Mouse (Mus musculus) limb, embryonic 10.5 days (tissue): ENCODE measurements around the gene Fry. TPM values are rescaled to one million over a fixed set of nuclear protein-coding genes. Genes with fewer than 3 reads are reported as not detected.

Source experiments
- DNase-seq: peaks from one replicate; pipeline ENCODE4 v3.0.0-alpha.2; 2017; ENCODE audit warnings: low spot score
- H3K27ac ChIP-seq: fragments of 300-500 bp; sonication (generic); 2 replicates; pipeline ENCODE4 v1.5.1; 2016; ENCODE audit warnings: mild to moderate bottlenecking
- H3K27me3 ChIP-seq: fragments of 300-500 bp; sonication (generic); 2 replicates; pipeline ENCODE4 v1.6.1; 2016; ENCODE audit warnings: low read depth, mild to moderate bottlenecking; ENCODE audit not compliant: poor library complexity, severe bottlenecking
- H3K36me3 ChIP-seq: fragments of 300-500 bp; sonication (generic); 2 replicates; pipeline ENCODE4 v1.6.1; 2016; ENCODE audit warnings: mild to moderate bottlenecking, moderate library complexity
- H3K4me1 ChIP-seq: fragments of 300-500 bp; sonication (generic); 2 replicates; pipeline ENCODE4 v1.6.1; 2016
- H3K4me3 ChIP-seq: fragments of 300-500 bp; sonication (generic); 2 replicates; pipeline ENCODE4 v1.5.1; 2016; ENCODE audit warnings: mild to moderate bottlenecking, moderate library complexity
- H3K9me3 ChIP-seq: fragments of 300-500 bp; sonication (generic); replicated peaks from 2 replicates; pipeline ENCODE4 v1.6.1; 2016; ENCODE audit warnings: mild to moderate bottlenecking
- WGBS: fragments of 180-500 bp; shearing (Covaris S2); methylation state at CpG from one replicate; pipeline ENCODE4 v1.1.7; 2016; 5-methylcytosine and 5-hydroxymethylcytosine counted together
- polyA plus RNA-seq: library from polyadenylated mRNA; unstranded; fragments of >200 nt; fragmentation: Nextera tagmentation; extraction: Ambion mirVana; gene quantifications from 2 replicates; pipeline ENCODE4 v1.2.1, GENCODE M21; 2016

Fry gene
- polyA plus RNA-seq, 1 experiment from 2014 or later = 3.2 TPM

DNA sequence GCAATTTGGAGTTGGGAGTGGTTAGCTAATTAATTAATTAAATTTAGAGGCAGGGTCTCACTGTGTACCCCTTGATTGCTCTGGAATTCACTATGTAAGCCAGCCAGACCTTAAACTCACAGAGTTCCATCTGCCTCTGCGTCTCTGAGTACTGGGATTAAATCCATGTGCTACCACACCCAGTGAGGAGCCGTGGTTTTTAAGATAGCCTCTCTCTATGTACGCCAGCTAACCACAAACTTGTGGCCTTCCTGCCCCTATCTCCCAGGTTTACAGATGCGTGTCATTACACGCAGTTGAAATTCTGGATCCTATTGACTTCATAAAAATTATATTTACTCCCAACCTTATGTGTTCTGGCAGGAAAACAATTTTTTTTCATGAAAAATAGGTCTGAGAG lies 43.5 kb downstream of the Fry start:
- no peaks in the 10 kb centered on the region for H3K27me3 ChIP-seq
- no peaks in the 10 kb centered on the region for H3K36me3 ChIP-seq
- WGBS = 86% methylated on average over 5 of the region's 5 CpGs
- H3K4me3 ChIP-seq = no peak overlapping the region
- H3K27ac ChIP-seq = no peak overlapping the region
- H3K9me3 ChIP-seq = no peaks in the 10 kb centered on the region
- no peak for DNase-seq
- H3K4me1 ChIP-seq = peaks cover 4% of the 10 kb centered on the region; the same call in 1 of the 2 replicates

DNA sequence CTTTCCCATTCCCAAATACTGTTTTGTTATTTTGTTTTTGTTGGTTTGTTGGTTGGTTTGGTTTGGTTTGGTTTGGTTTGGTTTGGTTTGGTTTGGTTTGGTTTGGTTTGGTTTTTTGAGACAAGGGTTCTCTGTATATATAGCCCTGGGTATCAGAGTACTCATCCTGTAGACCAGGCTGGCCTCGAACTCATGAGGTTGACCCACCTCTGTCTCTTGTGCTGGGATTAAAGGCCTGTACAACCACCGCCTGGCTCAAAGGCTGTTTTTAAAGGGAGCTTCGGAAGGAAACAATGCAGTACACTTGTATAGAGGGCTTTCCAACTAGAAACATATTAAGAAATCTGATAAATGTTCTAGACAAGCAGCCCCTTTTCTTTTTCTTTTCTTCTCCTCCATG lies 46.2 kb downstream of the Fry start:
- Histone ChIP-seq H3K27me3 (no peaks in the 10 kb centered on the region), H3K4me3 (no peak overlapping the region), H3K27ac (no peak overlapping the region), H3K9me3 (no peaks in the 10 kb centered on the region), H3K36me3 (no peaks in the 10 kb centered on the region), H3K4me1 (0 out of 2 replicates have a peak, but pooled peaks cover 2% of the 10 kb centered on the region)
- 89% methylated on average over 3 of the region's 3 CpGs for WGBS
- DNase-seq = no peak

DNA sequence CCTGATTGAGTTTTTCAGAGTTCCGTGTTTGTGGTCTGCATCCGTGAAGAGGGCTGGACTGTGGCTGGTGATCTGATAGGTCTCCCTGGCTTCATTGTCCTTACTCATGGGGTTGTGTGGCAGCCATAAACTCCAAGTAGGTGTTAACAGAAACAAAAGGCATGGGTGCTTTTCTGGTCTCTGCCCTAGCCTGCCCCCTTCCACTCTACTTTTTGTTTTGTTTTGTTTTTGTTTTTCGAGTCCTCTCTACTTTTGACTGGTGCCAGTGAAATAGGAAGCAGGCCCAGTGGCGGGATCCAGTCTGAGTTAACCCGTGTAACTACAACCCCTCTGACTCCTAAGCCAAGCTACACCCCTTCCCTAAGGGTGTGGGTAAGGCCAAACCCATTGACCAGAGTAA lies 48.4 kb downstream of the Fry start:
- no peak for DNase-seq
- Histone ChIP-seq H3K27ac (no peak overlapping the region), H3K4me1 (0 out of 2 replicates have a peak, but pooled peaks cover 2% of the 10 kb centered on the region), H3K4me3 (no peak overlapping the region), H3K36me3 (no peaks in the 10 kb centered on the region), H3K9me3 (no peaks in the 10 kb centered on the region), H3K27me3 (no peaks in the 10 kb centered on the region)
- 77% methylated on average over 5 of the region's 5 CpGs for WGBS

DNA sequence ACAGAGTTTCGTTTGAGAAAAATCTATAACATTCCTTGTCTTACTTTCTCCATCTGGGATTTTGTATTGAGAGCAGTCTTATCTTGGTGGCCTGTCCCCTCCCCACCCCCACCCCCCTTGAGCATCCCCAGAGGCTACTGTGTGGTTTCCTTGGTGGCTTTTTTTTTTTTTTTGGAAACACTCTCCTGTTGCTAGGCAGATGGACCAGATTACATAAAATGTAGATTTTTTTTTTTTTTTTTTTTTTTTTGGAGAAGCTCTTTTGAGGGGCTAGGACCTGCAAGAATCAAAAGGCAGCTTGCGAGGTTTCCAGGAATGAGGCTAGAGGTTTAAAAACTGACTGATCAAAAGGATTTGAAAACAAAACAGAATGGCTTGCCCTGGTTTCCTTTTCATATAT lies 48.8 kb downstream of the Fry start:
- H3K4me3 ChIP-seq = no peak overlapping the region
- H3K9me3 ChIP-seq = no peaks in the 10 kb centered on the region
- no peak overlapping the region for H3K27ac ChIP-seq
- no peak for DNase-seq
- no peaks in the 10 kb centered on the region for H3K27me3 ChIP-seq
- 0 out of 2 replicates have a peak, but pooled peaks cover 2% of the 10 kb centered on the region for H3K4me1 ChIP-seq
- no peaks in the 10 kb centered on the region for H3K36me3 ChIP-seq
- WGBS = 73% methylated on average over 2 of the region's 2 CpGs

DNA sequence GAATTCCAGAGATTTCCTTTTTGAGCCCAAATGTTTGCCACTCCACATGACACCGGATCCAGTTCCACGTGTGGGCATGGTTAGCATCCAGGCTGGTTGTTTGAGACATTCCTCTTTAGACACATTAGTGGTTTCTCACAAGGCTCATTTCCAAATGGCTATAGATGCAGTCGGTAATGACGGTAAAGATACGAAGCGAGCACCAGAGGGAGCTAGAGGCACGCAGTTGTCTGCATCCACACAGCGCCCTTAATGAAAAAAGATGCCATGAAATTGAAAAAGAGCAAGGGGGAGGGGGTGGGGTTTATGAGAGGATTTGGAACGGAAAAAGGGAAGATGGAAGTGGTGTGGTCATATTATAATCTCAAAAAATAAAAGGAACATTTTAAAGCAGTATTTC lies 50.3 kb downstream of the Fry start:
- H3K4me1 ChIP-seq = 0 out of 2 replicates have a peak, but pooled peaks cover 2% of the 10 kb centered on the region
- no peaks in the 10 kb centered on the region for H3K36me3 ChIP-seq
- H3K4me3 ChIP-seq = no peak overlapping the region
- H3K27me3 ChIP-seq = no peaks in the 10 kb centered on the region
- WGBS = 6% methylated on average over 9 of the region's 9 CpGs
- H3K27ac ChIP-seq = no peak overlapping the region
- peak; percentile 71 for DNase-seq
- H3K9me3 ChIP-seq = no peaks in the 10 kb centered on the region

DNA sequence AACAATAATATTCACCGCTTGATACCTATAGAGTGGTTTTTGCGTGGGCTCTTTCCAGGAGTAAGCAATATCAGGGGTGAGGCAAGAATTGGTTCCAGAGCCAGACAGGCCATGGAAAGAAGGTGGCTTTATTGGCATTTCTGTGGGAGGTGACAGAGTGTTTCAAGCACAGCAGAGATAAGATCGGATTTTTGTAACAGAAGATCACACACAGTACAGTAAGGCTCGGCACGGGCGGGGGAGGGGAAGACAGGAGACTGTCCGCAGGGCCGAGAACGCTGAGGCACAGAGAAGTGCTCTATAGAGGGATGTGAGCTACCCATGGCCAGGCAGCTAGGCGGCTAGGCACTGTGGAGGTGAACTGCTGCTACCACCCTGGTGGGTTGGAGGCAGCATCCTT lies 53.1 kb downstream of the Fry start:
- no peak overlapping the region for H3K4me3 ChIP-seq
- H3K27me3 ChIP-seq = no peaks in the 10 kb centered on the region
- H3K27ac ChIP-seq = no peak overlapping the region
- no peak for DNase-seq
- no peaks in the 10 kb centered on the region for H3K9me3 ChIP-seq
- 0 out of 2 replicates have a peak, but pooled peaks cover 2% of the 10 kb centered on the region for H3K4me1 ChIP-seq
- WGBS = 72% methylated on average over 10 of the region's 10 CpGs
- H3K36me3 ChIP-seq = no peaks in the 10 kb centered on the region

DNA sequence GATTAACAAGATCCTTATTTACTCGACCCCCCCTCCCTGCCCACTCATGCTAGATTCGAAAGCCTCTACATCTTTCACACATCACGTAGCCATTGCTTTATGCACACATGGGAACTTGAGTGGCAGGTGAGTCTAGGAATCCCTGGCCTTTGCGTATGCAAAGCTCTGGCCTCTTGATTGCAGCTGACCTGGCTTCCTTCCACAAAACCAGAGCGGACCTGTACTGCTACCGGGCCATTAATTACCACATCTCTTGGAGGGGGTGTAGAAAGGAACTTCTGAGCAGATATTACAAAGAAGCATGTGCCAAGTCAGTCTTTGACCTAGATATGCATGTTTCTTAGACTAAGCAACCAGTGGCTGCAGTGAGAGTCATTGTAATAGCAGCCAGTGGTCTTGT lies 55.4 kb downstream of the Fry start:
- DNase-seq = no peak
- no peak overlapping the region for H3K4me3 ChIP-seq
- H3K4me1 ChIP-seq = 0 out of 2 replicates have a peak, but pooled peaks cover 2% of the 10 kb centered on the region
- H3K27ac ChIP-seq = no peak overlapping the region
- H3K36me3 ChIP-seq = no peaks in the 10 kb centered on the region
- no peaks in the 10 kb centered on the region for H3K9me3 ChIP-seq
- H3K27me3 ChIP-seq = no peaks in the 10 kb centered on the region
- WGBS = 86% methylated on average over 6 of the region's 6 CpGs

DNA sequence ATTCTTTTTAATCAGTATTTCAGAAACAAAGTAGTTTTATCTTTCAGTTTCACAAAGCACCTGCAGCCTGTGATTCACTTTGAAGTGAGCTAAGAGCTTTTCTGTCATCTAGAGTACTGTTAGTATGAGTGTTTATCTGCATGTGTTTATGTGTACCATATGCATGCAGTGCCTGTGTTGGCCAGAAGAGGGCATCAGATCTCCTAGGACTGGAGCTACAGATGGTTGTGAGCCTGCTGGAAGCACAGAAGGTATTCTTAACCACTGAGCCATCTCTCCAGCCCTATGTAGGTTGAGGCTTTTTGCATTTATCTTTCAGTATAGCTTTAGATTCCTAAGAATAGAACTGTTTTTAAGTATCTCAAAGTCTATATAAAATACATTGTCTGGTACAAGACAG lies 56.5 kb downstream of the Fry start:
- Histone ChIP-seq H3K36me3 (no peaks in the 10 kb centered on the region), H3K4me3 (no peak overlapping the region), H3K27me3 (no peaks in the 10 kb centered on the region), H3K9me3 (no peaks in the 10 kb centered on the region), H3K4me1 (0 out of 2 replicates have a peak, but pooled peaks cover 2% of the 10 kb centered on the region), H3K27ac (no peak overlapping the region)
- DNase-seq = no peak

DNA sequence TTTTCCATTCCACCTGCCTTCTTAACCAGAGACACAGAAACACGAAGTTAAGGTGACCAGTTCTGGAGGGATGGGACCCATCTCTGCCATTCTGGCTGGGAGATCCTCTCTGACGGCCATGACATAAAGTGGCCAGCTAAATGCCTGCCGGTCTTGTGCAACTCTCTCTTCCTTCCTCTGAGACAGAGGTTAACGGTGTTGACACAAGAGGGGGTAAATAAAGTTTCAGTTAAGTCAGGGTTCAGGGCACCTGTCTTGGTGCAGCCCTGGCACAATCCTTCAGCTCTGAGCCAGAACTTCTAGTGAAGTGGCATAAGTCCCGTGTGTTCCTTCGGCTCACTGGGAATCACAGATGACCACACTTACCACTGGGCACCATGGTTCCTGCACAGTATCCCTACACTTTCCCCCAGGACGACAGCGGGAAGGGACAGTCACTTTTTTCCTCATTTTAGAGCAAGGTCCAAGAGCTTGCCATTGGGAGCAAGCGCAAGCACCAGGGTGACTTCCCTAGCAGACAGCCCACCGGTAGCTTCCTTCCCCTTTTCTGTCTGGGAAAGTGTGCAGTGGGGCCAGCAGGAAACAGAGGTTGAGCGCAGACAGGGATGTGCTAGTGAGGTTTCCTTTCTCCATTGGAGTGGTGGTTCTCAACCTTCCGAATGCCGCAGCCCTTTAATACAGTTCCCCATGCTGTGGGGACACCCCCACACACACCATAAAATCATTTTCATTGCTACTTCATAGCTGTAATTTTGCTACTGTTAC lies 58.0 kb downstream of the Fry start:
- Histone ChIP-seq H3K27me3 (no peaks in the 10 kb centered on the region), H3K9me3 (no peaks in the 10 kb centered on the region), H3K4me1 (0 out of 2 replicates have a peak, but pooled peaks cover 2% of the 10 kb centered on the region), H3K27ac (no peak overlapping the region), H3K4me3 (no peak overlapping the region), H3K36me3 (no peaks in the 10 kb centered on the region)
- 89% methylated on average over 13 of the region's 13 CpGs for WGBS
- DNase-seq = no peak

DNA sequence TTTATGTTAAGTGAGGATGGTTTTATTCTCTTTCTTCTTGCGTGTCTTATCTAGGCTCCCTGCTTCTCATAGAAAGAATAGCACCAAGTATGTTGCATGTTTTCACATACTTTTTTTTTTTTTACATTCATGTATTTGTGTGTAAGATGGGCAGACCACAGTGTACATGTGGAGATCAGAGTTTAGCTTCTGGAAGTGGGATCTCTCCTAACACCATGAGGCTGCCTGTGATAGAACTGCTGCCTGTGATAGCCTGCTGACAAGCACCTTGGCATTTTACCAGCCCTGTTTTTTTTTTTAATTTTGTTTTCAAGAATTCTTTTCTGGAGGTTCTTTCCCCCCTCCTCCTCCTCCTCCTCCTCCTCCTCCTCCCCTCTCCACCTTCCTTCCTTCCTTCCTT lies 59.3 kb downstream of the Fry start:
- no peaks in the 10 kb centered on the region for H3K9me3 ChIP-seq
- no peak overlapping the region for H3K27ac ChIP-seq
- WGBS = 93% methylated on average over 1 of the region's 1 CpGs
- no peaks in the 10 kb centered on the region for H3K4me1 ChIP-seq
- no peaks in the 10 kb centered on the region for H3K36me3 ChIP-seq
- H3K27me3 ChIP-seq = no peaks in the 10 kb centered on the region
- H3K4me3 ChIP-seq = no peak overlapping the region
- no peak for DNase-seq

DNA sequence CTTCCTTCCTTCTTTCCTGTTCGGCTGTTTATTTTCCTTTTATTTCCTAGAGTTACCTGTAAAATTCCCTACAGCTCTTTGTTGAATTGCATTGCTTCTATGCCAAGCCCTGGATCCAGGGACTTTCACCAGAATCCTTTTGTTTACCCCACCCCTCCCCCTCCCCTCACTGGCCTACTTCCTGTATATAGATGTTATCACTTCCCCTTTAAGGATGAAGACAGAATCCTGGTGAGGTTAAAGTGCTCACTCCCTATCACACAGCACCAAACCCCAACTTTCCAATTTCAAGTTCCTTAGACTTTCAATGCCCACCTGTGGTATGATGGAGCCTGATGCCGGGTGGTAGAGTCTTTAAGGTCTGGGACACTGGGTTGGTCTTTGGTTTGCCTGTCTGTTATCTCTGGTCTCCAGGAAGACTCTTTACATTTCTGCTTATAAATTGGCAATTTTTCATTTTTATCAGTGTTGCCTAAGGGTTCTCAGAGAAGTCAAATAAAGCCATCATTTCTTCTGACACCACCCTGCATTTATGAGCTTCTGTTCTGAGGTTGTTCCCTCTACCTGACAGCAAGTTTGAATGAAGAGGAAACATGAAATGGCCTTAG lies 59.9 kb downstream of the Fry start:
- no peaks in the 10 kb centered on the region for H3K4me1 ChIP-seq
- no peaks in the 10 kb centered on the region for H3K9me3 ChIP-seq
- H3K27me3 ChIP-seq = no peaks in the 10 kb centered on the region
- H3K4me3 ChIP-seq = no peak overlapping the region
- H3K27ac ChIP-seq = no peak overlapping the region
- 88% methylated on average over 1 of the region's 2 CpGs for WGBS
- no peaks in the 10 kb centered on the region for H3K36me3 ChIP-seq
- DNase-seq = no peak

DNA sequence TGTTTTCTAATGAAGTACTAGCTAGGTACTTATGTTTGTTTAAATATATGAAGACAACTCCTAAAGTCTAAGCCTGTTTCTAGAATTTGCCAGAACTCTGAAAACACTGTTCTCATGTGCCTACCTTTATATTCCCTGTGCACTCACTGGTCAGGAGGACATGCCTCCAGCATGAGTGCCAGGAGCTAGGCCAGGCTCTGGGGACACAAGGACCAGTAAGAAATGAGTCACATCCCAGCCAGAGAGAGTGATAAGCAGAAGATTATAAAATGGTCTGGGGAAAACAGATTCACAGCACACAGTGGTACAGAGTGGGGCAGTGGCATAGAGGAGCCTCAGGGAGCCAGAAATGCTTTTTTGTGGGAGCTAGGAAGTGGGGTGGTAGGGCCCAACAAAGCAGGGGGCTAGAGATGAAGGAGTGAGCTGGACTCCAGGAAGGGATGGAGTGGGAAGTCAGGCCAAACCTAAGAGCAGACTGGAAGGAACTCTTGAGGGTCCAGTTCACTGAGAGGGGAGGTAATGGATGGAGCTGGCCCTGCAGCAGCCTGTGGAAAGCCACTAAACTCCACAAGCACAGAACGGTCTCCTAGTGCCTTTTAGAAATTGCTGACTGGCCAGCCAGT lies 62.7 kb downstream of the Fry start:
- WGBS = 89% methylated on average over 1 of the region's 1 CpGs
- Histone ChIP-seq H3K36me3 (no peaks in the 10 kb centered on the region), H3K4me3 (no peak overlapping the region), H3K27ac (no peak overlapping the region), H3K4me1 (no peaks in the 10 kb centered on the region), H3K27me3 (no peaks in the 10 kb centered on the region), H3K9me3 (no peaks in the 10 kb centered on the region)
- DNase-seq = no peak

DNA sequence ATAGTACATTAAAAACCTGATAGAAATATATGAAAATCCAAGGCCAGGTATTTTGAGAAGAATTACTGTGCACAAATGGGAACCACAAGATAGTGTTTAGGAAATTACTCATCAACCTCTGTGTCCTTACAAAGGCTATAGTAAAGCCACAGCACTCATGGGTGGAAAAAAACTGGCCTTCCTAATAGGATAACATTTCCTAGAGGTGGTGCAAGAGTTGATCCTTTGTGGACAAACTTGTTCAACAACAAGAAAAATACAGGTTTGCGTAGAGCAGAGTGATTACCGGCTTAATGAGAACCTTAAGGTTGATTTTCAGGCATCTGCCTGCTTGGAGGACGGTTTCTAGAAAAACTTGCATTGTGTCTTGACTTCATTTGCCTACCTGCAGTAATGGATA lies 66.5 kb downstream of the Fry start:
- Histone ChIP-seq H3K9me3 (no peaks in the 10 kb centered on the region), H3K4me3 (no peak overlapping the region), H3K4me1 (no peaks in the 10 kb centered on the region), H3K36me3 (no peaks in the 10 kb centered on the region), H3K27me3 (no peaks in the 10 kb centered on the region), H3K27ac (no peak overlapping the region)
- 85% methylated on average over 3 of the region's 3 CpGs for WGBS
- no peak for DNase-seq
